Mouse (Mus musculus) ovary, postnatal 36 days (tissue): Measurements from ENCODE around the gene Gm9195.
A peak's percentile ranks its signal among the peaks of the same experiment; 100 is the strongest.

Experiments used
- DNase-seq: peaks from one replicate; pipeline ENCODE4 v3.0.0; 2022; ENCODE audit warnings: low spot score, mixed read lengths

The Gm9195 gene

DNA sequence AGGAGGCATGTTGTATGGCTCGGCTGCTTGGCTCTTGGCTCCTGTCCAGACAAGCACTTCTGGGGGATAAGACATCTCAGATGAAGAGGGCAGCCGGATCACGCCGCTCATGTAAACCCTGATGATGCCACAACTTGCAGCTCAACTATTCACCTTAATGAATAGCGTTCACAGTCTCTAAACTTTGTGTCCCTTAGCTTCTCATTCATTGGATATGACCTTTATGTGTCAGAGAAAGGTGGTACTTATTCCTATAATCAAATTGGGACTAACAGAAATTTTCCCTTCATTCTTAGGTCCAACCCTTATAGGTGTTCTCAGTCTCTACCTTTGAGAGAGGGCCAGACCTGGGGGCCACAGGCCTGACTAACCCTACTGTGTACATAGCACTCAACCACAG lies at the start of gene Gm9195:
Gm9195 (minus strand) TSS at position 101 of the 400 bp plus-strand sequence.
- DNase-seq = no peak

GRCm38 (mm10) chr14:72536392-72537017 lies 44.9 kb upstream of the Gm9195 start:
- DNase-seq = no peak

DNA sequence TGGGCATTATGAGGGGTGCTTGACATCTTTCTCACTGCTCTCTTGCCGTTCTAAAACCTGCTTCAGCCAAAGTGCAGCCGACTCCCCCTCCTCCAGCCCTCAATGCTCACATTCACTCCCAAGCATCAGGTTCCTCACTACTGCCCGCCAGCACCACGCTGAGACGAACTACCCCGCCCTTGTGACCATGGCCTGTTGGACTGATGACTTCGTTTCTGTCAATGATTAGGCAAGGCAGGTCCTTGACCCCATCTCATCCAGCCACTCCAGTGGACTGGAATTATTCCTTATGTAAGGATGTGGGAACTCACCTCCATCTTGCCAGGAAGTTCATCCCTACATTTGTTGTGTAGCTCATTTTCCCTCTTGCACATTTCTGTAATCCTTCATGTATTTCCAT lies 42.2 kb upstream of the Gm9195 start:
- no peak for DNase-seq

GRCm38 (mm10) chr14:72532028-72532917 lies 40.6 kb upstream of the Gm9195 start:
- no peak for DNase-seq

- DNase-seq = no peak
Measured at GRCm38 (mm10) chr14:72527126-72527525, 35.5 kb upstream of the Gm9195 start.

GRCm38 (mm10) chr14:72519561-72519960 lies 27.9 kb upstream of the Gm9195 start:
- DNase-seq = no peak

DNA sequence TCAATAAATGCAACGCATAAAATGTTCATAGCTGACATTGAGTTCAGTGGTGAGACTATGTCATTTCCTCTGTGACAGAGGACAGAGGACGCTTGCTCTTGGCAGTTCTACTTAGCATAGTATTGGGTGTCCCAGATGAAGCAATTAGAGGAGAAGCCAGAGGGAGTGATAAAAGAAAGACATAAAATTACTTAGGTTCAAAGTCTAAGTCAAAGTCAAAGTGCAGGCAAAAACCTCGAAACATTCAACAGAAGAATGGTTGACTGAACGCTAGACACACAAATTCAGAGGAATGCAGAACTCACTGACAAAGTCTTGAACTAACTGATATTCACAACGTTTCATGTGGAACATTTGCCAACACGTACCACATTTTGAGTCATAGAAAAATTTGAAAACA lies 27.1 kb upstream of the Gm9195 start:
- no peak for DNase-seq

- DNase-seq = peak; percentile 38
Measured at GRCm38 (mm10) chr14:72516376-72516775, 24.7 kb upstream of the Gm9195 start.

GRCm38 (mm10) chr14:72506723-72507420 lies 15.2 kb upstream of the Gm9195 start:
- no peak for DNase-seq

- peak; percentile 6 for DNase-seq
Measured at GRCm38 (mm10) chr14:72506018-72506722, 14.5 kb upstream of the Gm9195 start.

DNA sequence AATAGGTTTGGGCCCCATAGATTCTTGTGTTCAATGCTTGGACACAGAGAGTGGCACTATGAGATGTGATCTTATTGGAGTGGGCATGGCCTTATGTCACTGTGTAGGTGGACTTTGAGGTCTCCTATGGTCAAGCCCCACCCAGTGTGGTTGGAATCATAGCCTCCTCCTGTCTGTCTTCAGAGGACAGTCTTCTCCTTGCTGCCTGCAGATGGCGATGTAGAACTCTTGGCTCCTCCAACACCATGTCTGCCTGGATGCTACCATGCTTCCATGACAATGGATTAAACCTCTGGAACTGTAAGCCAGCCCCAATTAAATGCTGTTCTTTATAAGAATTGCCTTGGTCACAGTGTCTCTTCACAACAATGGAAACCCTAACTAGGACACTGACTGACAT lies 13.3 kb upstream of the Gm9195 start:
- no peak for DNase-seq

DNA sequence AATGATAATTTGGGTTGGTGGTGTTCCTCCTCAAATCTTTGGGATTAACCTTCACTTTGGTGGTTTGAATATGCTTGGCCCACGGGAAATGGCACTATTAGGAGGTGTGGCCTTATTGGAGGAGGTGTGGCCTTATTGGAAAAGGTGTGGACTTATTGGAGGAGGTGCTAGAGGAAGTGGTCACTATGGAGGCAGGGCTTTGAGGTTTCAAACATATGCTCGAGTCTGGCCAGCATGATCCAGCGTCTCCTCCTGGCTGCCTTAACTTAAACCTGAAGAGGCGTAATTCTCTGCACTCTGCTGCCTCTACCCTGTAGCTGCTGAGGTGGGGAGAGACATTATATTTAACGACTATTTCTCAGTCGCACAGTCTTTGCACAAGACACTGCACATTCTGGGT lies 11.6 kb upstream of the Gm9195 start:
- DNase-seq = no peak

DNA sequence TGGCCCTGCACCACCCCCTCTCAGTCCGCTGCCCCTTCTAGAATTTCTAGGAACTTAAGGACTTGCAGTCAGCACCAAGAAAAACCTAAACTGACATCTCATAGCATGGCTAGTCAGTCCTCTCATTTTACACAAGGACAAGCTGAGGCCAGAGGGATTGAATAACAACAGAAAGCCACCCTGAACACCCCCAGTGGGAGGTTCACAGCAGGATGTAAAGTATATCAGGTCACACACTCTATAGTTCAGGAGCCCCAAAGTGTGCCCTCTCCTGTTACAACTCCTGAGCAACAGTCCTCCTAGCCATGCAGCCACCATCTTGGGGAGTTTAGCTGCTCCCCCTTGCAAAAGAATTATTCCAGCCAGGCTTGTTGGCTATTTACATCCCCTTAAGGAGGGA lies 2.1 kb upstream of the Gm9195 start:
- DNase-seq = no peak

DNA sequence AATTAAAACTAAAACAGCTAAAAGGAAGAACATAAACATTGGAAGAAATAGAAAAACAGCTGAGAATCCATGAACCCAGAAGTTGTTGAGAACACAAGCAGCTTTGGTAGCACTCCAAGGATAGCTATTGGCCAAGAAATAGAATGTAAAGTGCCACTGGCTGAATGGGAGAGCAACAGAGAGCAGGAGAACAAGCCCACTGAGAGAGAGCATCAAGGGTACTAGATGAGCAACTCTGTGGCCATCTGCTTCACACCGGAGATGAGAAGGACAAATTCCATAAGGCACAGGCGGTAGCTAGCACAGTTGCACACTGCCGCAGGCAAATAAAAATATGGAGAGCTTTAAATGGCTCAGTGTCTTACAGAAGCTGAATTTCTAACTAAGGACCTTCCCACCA lies 1.3 kb downstream of the Gm9195 start:
- DNase-seq = no peak

DNA sequence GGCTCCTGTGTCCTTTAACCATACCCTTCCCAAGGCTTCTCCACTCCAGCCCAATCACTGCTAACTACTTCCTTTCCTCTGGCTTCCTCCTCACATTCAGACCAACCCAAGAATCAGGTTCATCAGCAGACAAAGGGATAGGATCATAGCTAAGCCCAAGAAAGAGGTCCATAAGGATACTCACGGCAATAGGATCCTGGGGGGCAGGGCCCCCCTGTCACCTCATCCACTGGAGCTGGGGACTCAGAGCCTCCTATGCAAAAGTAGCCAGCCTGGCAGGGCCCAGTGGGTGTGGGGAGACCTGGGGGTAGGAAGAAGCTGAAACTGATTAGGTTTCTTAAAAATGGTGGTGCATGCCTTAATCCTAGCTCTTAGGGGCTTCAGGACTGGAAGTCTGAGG lies 17.1 kb downstream of the Gm9195 start:
- no peak for DNase-seq

DNA sequence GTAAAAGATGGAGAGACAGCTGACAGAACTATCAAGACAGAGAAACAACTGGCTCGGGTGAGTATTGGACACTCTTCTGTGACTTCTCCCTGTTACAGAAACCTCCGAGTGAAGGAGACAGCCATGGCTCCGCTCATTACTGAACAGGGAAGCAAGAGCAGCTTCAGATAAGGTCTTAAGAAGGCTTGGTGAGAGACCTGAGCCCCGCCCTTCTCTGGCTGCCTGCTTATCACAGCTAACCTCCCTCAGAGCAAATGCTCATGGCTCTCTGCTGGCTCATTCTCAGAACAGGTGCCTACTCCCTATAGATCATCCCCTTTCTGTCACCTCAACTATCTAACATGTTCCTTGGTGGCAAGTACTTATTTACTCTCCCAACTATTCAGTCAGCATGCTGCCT lies 23.2 kb downstream of the Gm9195 start:
- no peak for DNase-seq

- DNase-seq = no peak
Measured at GRCm38 (mm10) chr14:72466384-72466783, 25.3 kb downstream of the Gm9195 start.

GRCm38 (mm10) chr14:72461591-72461990 lies 30.0 kb downstream of the Gm9195 start:
- no peak for DNase-seq

DNA sequence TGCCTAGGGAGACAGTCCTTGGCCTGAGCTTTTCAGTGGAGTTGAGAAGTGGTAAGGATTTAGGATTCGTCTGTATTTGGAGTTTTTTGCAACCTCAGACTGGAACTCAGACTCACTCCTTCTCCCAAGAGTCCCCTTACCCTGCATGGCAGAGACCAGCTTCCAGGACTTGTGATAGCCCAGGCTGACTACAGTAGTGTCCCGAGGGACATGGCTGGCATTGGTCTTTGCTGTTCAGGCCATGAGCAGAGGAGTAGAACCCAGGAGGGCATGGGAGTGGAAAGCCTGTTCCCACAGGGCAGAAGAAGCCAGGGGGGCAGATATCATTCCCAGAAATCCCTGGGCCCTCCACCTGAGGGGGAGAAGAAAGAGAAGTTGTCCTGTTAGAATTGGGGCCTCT lies 31.3 kb downstream of the Gm9195 start:
- DNase-seq = no peak

- DNase-seq = no peak
Measured at GRCm38 (mm10) chr14:72458930-72459329, 32.7 kb downstream of the Gm9195 start.

DNA sequence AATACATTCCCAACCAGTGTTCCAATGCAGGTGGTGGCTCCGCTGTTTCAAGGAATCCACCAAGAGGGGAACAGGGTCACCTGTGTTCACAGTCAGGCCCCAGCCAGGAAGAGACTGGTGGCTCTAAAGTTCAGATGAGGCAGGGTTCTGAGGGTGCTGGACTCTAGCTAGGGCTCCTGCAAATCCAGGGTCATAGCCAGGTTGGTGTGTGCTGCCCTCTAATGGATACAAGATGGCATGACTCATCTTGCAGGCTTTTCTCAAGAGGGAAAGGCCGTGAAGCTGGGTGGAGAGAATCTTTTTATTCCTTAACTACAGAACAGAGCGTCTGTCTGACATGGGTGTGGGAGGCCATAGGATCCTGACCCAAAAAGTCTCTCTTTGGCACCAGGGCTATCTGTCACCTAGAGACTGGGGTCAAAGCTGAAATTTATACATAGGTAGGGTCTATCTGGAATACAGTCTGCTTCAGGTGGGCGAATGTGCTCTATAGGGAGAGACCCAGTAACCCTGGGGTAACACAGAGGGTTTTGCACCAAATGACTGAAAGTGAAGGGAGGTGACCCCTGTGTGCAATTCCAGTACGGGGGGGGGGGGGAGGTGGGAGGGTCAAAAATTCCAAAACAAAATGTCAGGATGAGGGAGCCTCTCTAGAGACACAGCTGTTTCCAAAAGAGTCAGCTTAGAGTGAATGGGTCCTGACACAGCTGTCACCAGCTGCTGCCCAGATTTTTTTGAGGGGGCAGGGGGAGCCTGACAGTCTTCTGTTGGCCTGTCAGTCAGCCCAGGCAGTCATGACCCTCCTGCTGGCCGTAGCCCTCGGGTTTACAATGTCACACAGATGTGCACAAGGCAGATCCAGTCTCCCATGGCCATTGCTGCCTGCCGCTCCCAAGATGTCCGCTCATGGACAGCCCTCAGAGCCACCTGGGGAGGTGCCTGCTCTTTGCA lies 44.2 kb downstream of the Gm9195 start:
- no peak for DNase-seq
